Mouse (Mus musculus): ENCODE measurements around the gene Antxrl. TPM values are rescaled to one million over a fixed set of nuclear protein-coding genes. Genes with fewer than 3 reads are reported as not detected.

The Antxrl gene
- not detected in 2 replicates for total RNA-seq (2017)

DNA sequence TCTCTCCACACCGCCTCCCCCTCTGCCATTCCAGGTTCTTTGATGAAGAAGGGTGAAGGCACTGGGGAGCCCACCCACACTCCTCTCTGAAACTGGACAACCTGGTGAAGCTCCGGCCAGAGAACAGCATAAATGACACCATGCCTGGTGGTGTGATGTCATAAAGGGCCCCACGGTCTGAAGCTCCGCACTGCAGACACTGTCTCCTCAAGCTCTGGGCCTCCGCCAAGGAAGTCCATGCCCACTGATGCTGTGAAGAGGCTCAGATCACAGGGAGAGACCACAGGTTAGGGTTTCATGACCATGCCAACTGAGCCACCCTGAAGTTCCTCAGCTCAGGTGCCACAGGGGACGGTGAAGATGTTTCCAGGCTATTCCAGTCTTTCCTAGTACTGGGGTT is at the start of gene Antxrl:
Gene Antxrl (plus strand): TSS at position 192 of the 400 bp plus-strand sequence.
- ATAC-seq (replicated peaks; ENCODE audit: low read depth, poor library complexity, severe bottlenecking): no peak

DNA sequence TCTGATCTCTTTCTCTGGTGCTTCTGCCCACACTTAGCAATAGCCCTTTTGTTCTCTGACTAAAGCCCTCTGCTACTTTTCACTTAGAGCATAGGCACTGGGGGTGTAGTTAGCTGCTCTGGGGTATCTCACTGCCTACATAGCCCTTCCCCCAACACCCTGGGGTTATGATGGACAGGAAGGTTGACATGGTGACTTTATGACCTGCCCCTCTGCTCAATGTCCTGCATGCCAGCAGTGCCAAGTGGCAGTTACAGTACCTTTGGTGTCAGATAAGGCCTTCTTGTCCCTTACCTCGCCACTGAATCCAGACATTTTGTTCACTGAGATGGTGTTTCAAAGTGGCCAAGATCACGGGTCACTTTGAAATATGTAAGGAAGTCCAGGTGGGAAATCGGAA is 37.4 kb upstream of the Antxrl start, which contains the start of gene Gm30083:
Gene Gm30083 (minus strand): TSS at position 120 of the 400 bp plus-strand sequence.
- no peak for ATAC-seq (replicated peaks; ENCODE audit: low read depth, poor library complexity, severe bottlenecking)

DNA sequence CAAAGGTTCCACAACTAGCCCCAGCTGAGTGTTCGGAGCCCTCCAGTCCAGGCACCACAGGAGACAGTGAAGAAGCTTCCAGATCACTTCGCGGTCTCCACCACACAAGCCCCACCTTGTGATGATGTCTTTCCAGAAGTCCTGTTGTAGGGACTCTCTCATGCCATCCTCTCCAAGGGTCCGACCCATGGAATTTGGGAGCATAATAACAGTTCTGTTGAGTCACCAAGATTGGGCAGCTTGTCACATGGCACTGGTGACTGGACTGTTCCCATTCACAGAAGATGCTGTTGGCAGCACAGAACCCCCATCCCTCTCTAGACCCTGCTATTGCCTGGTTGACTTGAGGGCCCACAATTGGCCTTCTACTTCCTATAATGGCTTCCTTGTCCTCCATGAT is 36.1 kb upstream of the Antxrl start, which contains the start of gene Gm5460:
Gene Gm5460 (plus strand): TSS at position 378 of the 400 bp plus-strand sequence.
- ATAC-seq (replicated peaks; ENCODE audit: low read depth, poor library complexity, severe bottlenecking): no peak

DNA sequence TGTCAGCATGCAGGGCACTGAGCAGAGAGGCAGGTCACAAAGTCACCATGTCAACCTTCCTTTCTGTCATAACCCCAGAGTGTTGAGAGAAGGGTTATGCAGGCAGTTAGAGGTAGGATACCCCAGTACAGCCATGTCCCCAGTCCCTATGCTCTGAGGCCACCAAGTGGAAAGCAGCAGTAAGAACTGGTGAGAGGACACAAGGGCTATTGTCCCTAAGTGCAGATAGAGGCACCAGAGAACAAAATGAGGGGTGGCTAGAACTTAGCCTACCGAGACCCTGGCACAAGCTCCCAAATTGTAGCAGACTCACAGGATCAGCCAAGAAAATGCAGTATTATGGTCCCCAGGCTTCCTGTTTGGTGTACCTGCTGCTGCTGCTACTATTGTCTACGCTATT is 35.6 kb upstream of the Antxrl start:
- no peak for ATAC-seq (replicated peaks; ENCODE audit: low read depth, poor library complexity, severe bottlenecking)

DNA sequence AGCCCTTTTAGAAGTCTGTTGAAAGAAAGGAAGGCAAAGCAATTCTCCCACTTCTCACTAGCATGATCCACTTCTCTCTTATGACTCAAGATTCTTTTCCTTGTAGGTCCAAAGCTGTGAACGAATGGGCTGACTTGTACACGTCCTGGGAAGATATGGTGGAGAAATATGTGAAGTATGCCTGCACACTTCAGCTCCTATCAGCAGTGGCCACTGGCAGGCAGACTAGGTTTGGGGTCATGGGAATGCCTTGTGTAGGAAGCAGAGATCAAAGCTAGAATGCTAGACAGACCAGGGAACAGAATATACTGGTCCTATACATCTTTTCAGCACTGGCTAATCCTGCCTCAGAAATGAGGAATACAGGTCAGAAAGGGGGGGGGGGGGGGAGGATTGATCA is 25.8 kb upstream of the Antxrl start:
- no peak for ATAC-seq (replicated peaks; ENCODE audit: low read depth, poor library complexity, severe bottlenecking)

DNA sequence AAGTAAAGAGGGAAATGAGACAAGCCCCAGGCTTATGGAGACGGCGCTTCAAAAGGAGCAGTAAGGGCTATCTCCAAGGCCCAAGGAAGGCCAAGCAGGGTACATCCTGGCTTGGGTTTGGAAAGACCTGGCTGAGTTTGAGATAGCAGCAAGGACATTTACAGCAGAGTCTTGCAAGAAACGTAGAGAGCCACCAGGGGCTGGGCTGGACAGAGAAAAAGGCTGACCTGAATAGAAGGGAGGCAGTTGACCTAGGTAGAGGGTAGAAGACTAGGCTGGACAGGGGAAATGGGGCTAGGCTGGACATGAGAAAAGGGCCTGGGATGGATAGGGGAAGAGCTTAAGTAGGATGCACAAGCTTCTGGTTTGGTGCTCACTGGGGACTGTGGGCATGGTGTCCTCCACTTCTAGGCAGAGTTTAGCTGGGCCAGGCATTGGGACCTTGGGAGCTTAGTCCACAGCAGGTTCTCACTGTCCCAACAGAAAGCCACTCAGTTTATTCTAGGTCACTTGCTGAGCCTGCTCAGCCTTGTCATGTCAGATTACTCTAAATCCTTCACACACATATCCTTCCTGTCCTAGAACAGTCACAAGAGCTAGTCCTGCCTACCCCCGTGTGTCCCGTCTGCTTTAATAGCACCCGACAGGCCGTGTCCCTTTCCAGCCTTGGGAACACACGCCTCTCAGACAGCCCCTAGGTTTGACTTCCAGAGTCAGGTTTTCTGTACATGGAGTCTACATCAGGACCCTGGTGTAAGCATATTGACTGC is 18.5 kb upstream of the Antxrl start:
- no peak for ATAC-seq (replicated peaks; ENCODE audit: low read depth, poor library complexity, severe bottlenecking)

DNA sequence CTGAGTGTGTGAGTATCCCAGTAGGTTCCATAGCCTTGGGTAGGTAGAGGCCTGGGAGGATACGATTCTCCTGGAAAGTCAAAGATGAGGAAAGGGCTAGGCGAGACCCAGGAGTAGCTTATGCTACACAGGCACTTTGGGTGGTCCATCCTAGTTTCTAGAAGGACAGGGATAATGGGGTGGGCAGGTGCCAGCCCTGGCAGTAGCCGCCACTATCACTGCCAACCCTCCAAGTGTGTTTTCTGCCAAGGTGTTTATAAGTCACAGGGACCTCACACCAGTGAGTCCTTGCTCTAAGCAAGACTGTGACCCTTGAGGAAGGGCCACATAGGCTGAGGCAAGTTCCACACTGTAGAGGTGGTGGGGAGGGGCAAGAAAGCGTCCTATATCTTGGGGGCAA is 11.3 kb upstream of the Antxrl start:
- ATAC-seq (replicated peaks; ENCODE audit: low read depth, poor library complexity, severe bottlenecking): no peak

DNA sequence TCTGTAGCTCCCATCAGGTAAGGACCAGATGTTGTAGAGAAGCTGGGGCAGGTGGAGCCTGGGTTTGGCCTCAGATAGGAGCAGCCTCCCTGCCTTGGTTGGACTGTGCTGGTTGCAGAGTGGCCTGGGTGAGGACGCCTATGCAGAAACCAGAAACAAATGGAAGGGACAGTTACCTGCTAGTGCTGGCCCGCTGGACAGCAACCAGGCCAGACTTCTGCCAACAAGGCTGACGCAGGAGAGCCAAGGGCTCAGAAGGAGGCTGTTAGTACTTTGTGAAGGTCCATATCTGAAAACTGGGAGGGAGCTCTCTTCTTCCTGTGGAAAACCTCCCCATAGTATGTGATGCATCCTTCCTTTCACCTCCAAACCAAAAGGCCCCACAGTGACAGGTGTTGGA is 9.2 kb upstream of the Antxrl start:
- no peak for ATAC-seq (replicated peaks; ENCODE audit: low read depth, poor library complexity, severe bottlenecking)

DNA sequence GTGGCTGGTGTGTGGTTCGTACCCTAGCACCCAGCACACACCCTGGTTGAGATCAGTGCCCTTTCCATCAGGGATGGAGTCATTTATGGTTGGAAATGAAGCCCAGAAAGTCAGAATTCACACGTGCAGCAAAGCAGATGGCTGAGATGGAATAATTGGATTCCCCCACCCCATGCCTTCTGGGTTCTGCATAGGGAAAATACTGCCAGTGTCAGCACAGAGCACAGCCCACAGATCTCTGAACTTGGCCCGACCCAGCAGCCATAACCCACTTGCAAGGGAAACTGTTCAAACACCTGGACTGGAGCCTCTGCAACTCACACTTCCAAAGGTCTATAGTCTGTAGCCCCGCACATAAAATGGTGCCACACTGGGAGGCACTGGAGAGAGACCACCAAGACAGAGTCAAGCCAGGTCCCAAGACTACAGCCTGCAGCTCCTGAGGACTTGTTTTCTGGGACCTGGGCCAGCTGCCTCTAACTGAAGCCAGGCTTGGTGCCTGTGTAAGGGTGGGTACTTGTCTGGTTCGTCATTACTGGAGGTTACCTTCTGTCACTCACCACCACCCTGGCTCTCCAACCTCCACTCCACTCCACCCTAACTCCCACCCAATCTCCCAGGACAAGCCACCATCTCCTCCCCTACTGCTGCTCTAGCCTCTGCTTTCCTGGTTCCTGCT is 2.3 kb upstream of the Antxrl start:
- ATAC-seq (replicated peaks; ENCODE audit: low read depth, poor library complexity, severe bottlenecking): no peak

DNA sequence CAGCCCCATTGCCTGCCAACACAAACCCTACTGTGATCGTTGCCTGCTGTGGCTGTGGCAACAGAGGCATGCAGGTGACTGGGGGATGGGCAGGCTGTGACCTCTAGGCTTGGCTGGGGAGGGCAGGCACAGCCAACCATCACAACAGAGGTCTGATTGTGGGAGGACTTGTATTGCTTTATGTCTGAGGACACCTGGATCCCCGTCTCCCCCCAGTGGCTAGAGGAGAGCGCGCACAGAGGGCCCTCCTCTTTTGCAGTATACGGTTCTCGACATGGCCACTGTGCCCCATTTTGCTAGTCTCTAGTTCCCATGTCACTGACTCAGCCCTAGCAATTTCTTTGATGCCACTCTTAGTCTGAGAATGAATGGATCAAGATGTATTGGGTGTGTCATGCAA is 19.2 kb downstream of the Antxrl start:
- ATAC-seq (replicated peaks; ENCODE audit: low read depth, poor library complexity, severe bottlenecking): no peak

DNA sequence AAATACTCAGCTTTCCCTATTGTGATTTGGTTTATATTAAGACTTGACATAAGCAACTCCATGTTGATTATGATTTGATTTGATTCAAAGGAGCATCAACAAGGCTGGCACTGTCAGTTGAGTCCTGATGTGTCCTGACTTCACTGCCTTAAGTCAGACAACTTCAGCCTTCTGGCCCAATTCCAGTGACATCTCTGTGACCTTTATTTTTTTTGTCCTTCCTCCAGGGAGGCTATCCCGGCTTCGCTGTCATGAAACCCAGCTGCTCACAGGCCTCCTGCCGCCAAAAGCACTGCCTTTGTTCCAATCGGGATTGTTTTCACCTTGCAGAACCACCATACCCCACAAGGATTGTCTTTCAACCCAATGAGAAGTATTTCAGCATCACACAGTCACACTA is 22.8 kb downstream of the Antxrl start:
- ATAC-seq (replicated peaks; ENCODE audit: low read depth, poor library complexity, severe bottlenecking): no peak

DNA sequence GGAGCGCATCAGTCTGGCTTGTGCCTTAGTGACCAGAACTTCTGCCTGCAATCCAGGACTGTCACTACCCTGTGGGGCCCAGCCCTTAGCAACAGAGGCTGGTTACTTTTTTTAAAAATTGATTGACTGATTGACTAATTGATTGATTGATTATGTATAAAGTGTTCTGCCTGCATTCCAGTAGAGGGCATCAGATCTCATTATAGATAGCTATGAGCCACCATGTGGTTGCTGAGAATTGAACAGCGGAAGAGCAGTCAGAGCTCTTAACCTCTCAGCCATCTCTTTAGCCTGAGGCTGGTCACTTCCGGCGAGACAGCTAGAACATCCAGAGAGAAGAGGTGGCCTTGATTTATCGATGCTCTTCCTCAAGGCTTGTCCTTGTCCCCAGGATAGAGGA is 24.7 kb downstream of the Antxrl start:
- no peak for ATAC-seq (replicated peaks; ENCODE audit: low read depth, poor library complexity, severe bottlenecking)

DNA sequence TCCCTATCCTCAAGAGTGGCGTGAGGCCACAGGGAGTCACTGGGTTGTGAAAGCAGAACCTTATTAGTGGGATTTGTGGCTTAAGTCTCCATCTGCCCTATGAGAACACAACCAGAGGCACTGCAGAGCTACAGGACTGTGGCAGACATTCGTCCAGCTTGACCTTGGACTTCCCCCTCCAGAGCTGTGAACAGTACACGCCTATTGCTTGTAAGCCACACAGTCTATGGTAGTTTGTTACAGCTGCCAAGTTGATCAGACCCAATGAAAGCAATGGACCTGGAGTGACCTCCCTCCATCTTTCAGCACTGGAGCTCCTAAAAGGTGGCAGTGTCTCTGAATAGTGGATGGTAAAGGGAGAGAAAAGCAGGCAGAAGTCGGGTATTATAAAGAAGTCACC is 25.8 kb downstream of the Antxrl start:
- ATAC-seq (replicated peaks; ENCODE audit: low read depth, poor library complexity, severe bottlenecking): no peak

DNA sequence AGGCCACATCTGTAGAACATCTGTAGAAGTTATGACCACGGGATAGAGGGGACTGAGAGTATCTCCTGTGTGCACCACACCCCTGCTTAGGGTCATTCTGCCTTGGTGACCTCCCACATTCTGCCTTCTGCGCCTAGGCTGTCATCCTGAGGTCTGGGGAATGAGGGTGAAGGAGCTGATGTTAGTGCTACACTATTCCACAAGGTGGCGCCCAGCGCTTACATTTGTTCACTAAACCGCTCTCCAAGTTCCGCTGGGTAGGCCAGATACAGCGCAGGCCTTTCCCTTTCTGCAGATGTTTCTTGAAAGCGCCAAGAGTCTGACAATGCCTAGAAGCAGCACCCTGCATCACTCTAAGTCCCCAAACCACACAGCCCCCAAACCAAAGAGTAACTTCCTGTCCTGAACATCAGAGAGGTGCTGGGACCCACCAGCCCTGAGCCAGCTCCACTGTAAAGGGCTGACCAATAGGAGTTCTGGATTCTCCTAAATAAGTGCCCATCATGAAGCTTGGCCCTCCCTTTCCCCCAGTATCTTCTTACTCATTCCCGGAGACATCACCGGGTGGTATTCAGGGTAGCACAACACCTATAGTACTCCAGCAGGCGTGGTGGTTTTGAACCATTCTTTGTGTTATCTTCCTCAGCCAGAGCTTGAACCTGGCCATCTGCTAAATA is 28.0 kb downstream of the Antxrl start:
- peak; percentile 97 for ATAC-seq (replicated peaks; ENCODE audit: low read depth, poor library complexity, severe bottlenecking)

DNA sequence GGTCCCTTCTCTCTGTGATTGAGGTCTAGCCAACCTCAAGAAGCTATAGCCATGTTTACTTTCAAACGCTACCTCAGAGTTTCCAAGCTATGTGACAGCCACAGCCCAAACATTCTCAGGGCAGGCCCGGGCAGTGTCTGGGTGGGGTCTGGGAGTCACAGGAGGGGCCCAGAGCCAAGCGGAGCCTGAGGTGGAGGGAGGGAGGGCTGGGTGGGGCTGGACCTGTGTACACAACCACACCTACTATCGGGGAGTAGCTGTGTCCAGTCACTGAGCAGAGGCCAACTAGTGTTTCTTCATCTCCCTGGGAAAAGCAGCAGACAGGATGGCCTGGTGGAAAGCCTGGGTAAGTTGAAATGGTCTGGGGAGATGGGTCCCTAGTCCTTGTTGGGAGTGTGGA is 33.2 kb downstream of the Antxrl start, which contains the start of gene Anxa8:
Gene Anxa8 (plus strand): TSS at position 251 of the 400 bp plus-strand sequence.
- ATAC-seq (replicated peaks; ENCODE audit: low read depth, poor library complexity, severe bottlenecking): no peak

DNA sequence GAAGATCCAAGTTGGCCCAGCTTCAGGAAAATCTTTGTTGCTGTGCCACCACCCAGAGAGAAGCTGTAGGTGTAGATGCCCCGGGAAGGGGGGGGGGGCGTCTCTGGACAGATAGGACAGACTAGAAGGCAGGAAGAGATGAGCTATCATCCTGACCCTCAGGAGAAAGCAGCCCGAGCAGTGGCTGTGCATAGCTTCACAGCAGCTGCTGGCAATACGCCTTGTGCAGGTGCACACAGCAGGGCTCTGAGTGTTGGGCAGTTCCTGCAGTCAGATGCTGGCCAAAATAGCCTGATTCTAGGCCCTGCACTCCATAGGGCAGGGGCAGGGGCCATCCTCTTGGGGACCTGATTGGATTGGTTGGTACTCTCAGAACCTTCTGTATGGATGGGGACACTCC is 34.3 kb downstream of the Antxrl start:
- no peak for ATAC-seq (replicated peaks; ENCODE audit: low read depth, poor library complexity, severe bottlenecking)

DNA sequence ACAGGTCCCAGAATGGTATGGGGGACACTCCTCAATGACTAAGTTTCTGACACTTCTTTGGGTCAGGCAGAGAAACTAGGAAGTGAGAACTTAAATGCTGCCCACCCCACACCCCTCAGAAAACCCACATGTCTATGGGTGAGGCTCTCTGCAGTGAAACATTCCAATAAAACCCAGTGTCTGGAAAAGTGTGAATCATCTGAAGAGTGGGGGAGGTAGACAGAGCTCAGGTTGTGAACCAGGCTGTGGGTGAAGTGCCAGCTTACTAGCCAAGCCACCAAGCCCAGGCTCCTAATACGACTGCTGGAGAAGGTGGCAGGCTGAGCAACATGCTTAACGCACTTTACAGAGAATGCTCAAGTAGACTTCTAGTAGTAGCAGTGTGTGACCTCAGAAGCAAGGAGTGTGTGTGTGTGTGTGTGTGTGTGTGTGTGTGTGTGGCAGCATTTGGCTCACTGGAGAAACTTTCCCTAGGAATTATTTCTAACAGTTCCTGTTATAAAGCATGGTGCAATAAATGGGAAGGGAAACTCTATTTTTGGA is 35.4 kb downstream of the Antxrl start:
- ATAC-seq (replicated peaks; ENCODE audit: low read depth, poor library complexity, severe bottlenecking): no peak

DNA sequence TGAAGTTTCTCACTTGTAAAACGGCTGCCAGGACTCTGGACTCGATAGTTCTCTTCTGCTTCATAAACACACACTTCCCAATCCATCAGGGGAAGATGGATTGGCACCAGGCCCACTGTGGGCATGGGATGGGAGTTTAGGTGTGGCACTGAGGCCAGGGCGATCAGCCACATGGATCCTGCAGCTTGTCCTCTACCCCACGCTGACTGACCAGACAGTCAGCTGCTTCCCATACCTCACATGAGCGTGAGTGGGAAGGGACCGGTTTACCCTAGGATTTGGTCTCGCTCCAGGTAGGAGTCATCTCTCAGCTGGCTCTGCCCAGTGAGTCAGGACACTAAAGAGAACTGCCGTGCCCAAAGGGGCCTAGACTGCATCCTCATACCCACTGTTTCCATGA is 37.3 kb downstream of the Antxrl start:
- ATAC-seq (replicated peaks; ENCODE audit: low read depth, poor library complexity, severe bottlenecking): no peak

DNA sequence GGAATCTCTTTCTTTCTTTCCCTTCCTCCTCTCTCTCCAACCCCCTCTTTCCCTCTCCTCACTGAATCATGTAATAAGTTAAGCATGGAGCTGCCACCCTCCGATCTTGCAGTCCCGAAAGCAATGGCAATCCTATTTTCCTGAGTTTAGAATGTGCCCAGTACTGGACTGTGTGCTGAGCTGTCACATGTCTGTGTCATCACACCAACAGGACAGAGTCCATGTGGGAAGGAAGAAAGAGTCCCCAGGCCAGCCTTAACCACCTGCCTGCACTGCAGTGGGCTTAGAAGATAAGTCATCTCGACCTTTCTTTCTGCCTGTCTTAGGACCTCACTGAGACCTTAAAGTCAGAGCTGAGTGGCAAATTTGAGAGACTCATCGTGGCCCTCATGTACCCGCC is 39.0 kb downstream of the Antxrl start:
- no peak for ATAC-seq (replicated peaks; ENCODE audit: low read depth, poor library complexity, severe bottlenecking)

DNA sequence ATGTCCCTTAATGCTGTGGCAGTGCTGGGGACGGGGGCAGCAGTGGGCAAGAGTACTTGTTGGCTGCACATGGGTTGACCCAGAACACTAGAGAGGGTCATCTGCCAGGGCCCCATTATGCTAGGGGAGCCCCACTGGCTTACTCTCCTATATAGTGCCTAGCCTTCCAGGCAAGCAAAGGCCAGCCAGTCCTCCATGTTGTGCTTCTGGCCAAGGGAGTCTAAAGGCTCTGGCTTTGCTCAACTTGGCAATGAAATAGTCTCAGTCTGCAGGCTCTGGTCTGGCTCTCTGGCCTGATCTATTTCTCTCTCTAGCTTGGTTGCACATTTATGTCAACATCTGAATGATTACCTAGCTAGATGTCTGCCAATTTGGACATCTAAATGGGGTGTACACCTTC is 40.3 kb downstream of the Antxrl start:
- ATAC-seq (replicated peaks; ENCODE audit: low read depth, poor library complexity, severe bottlenecking): no peak

DNA sequence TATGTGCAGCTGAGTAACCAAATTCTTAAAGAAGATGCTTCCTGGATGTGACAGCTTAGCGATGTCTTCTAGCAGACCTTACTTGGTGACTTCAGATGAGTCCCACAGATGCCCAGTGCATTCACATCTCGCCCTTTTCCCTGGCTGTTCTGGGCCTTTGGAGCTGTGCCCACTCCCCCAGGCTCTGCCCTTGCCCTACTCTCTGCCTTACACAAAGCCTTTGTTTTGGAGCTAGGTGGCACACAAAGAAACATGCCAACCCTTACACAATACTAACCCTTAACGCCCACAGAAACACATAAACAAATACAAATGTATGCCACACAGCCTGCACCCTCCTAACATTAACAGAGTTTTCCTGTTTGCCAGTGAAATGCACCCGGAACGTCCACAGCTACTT is 43.7 kb downstream of the Antxrl start:
- no peak for ATAC-seq (replicated peaks; ENCODE audit: low read depth, poor library complexity, severe bottlenecking)
